ENCODE assay signal across 8 mouse cellular contexts in the genomic region with DNA sequence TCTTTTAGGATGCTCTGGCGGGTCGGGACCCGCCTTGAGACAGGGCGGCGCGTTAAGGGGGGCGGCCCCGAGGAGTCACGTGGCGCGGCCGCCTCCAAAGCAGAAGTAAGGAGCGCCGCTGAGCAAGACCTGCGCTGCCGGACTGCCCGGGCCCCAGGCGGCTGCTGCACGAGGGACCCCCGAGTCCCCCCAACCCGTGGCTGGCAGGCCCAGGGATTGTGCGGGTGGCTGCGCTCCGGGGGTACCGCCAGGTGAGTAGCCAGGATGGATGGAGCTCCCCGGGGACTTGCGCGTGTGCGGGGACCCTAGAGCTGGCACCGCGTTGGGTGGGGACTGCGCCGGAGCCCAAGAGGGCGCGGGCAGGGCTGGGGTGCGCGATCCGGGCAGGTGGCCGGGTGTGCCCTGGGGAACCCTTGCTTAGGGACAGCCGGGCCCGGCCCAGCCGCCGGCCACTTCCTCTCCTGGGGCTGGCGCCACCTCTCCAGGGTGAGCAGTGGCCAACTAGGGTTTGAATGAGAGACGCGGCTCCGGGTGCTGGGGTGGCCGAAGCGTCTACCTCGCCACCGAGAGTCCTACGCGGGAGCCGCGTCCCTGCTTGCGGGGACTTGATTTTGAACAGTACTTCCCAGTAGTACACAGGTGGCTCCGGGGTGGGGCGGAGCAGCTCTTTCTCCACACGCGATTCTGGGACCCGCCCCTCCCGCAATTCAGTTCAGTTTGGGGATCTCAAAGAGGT. TPM values are rescaled to one million over a fixed set of nuclear protein-coding genes. Genes with fewer than 3 reads are reported as not detected.
DNase-seq lines count a peak whose midpoint lies in the region; ATAC-seq and TF ChIP-seq lines count a peak whose summit lies in the region.

A gene (plus strand): TSS at position 113 of the 736 bp plus-strand sequence.

- no peaks in the 10 kb centered on the region for H3K36me3 ChIP-seq in heart, adult 2 months (ENCODE audit: control insufficient read depth, insufficient read depth, low read length)
- no peaks in the 10 kb centered on the region for H3K36me3 ChIP-seq in neural tube, embryonic 13.5 days

- intact Hi-C loops in heart, adult 2 months (cut with DNase I) = loop anchor here (5.0 kb wide), 1 partner anchor 49 kb away; no protein-coding TSS in a partner anchor

- 2% methylated on average over 62 of the region's 62 CpGs for WGBS in cerebellum, adult 2 months
- under 1% methylated on average over 62 of the region's 62 CpGs for WGBS in heart, adult 2 months
- 1% methylated on average over 59 of the region's 62 CpGs for WGBS in lung, adult 2 months
- under 1% methylated on average over 62 of the region's 62 CpGs for WGBS in neural tube, embryonic 13.5 days

- H3K4me3 ChIP-seq in cerebellum, adult 2 months (replicated peaks; ENCODE audit: insufficient read depth, low read depth, low read length) = peak within 1 kb of the TSS; percentile 13
- peak within 1 kb of the TSS; percentile 54 for H3K4me3 ChIP-seq in heart, adult 2 months
- H3K4me3 ChIP-seq in lung, adult 2 months (replicated peaks; ENCODE audit: extremely low read depth, low read depth, low read length) = peak within 1 kb of the TSS; percentile 65
- H3K4me3 ChIP-seq in neural tube, embryonic 13.5 days = peak within 1 kb of the TSS; percentile 49

- H3K27me3 ChIP-seq in cerebellum, adult 2 months (ENCODE audit: control insufficient read depth, insufficient read depth, low read length) = peaks cover 1% of the 10 kb centered on the region; the same call in 1 of the 2 replicates
- peaks cover 3% of the 10 kb centered on the region; the same call in 1 of the 2 replicates for H3K27me3 ChIP-seq in heart, adult 2 months (ENCODE audit: control insufficient read depth, insufficient read depth, low read length)
- peaks cover 31% of the 10 kb centered on the region for H3K27me3 ChIP-seq in neural tube, embryonic 13.5 days

- no peaks in the 10 kb centered on the region for H3K79me2 ChIP-seq in heart, adult 2 months (replicated peaks; ENCODE audit: control insufficient read depth, insufficient read depth, low read length)

- DNase-seq in cerebellum, adult 2 months = no peak
- DNase-seq in cerebellum, postnatal 4 days (ENCODE audit: low spot score in 2 of 2) = no peak
- DNase-seq in heart, adult 2 months = peak; percentile 67 to 77
- peak; percentile 38 for DNase-seq in kidney, adult 11 months
- peak; percentile 35 for DNase-seq in lung, adult 2 months
- peak; percentile 15 to 28 for DNase-seq in thymus, postnatal 10 days (ENCODE audit: low spot score in 2 of 2)

- H3K27ac ChIP-seq in cerebellum, adult 2 months (ENCODE audit: insufficient read depth, low read length) = no peak within 1 kb of the TSS
- H3K27ac ChIP-seq in heart, adult 2 months = peak within 1 kb of the TSS; percentile 63
- H3K27ac ChIP-seq in neural tube, embryonic 13.5 days (replicated peaks) = no peak within 1 kb of the TSS

- H3K9ac ChIP-seq in heart, adult 2 months (ENCODE audit: low read depth, low read length) = peak within 1 kb of the TSS; percentile 81
- H3K9ac ChIP-seq in neural tube, embryonic 13.5 days = peak within 1 kb of the TSS; percentile 67

- peak within 1 kb of the TSS; percentile 97 for H3K4me2 ChIP-seq in neural tube, embryonic 13.5 days

- no peaks in the 10 kb centered on the region; the same call in 1 of the 2 replicates for H3K4me1 ChIP-seq in cerebellum, adult 2 months (ENCODE audit: control insufficient read depth, insufficient read depth, low read length)
- H3K4me1 ChIP-seq in heart, adult 2 months (ENCODE audit: control insufficient read depth, insufficient read depth, low read length) = no peaks in the 10 kb centered on the region
- H3K4me1 ChIP-seq in lung, adult 2 months (ENCODE audit: control insufficient read depth, insufficient read depth, low read length) = 0 out of 2 replicates have a peak, but pooled peaks cover 4% of the 10 kb centered on the region
- peaks cover 15% of the 10 kb centered on the region for H3K4me1 ChIP-seq in neural tube, embryonic 13.5 days (replicated peaks)

- TF ChIP-seq POLR2A in cerebellum, adult 2 months (IDR thresholded peaks at IDR 0.05; ENCODE audit: borderline replicate concordance, insufficient read depth, low read length) = no peak
- no peak for TF ChIP-seq POLR2A in heart, adult 2 months (IDR thresholded peaks at IDR 0.05; ENCODE audit: insufficient read depth, low read depth, low read length)
- TF ChIP-seq POLR2A in lung, adult 2 months (IDR thresholded peaks at IDR 0.05; ENCODE audit: borderline replicate concordance, extremely low read depth, low read depth, low read length) = no peak

- peak; percentile 60 for ATAC-seq in common myeloid progenitor, adult 5-6 weeks (replicated peaks; ENCODE audit: low read depth, poor library complexity, severe bottlenecking)
- peak; percentile 50; the same call in 1 of the 2 replicates for ATAC-seq in neural tube, embryonic 13.5 days (ENCODE audit: low read depth)

- TF ChIP-seq CTCF in cerebellum, adult 2 months (IDR thresholded peaks at IDR 0.05; ENCODE audit: borderline replicate concordance, insufficient read depth, low read depth, low read length) = no peak
- no peak for TF ChIP-seq CTCF in heart, adult 2 months (IDR thresholded peaks at IDR 0.05)
- TF ChIP-seq CTCF in lung, adult 2 months (IDR thresholded peaks at IDR 0.05; ENCODE audit: insufficient read depth, low read length) = no peak

- no peaks in the 10 kb centered on the region for H3K9me3 ChIP-seq in neural tube, embryonic 13.5 days

- no peak for TF ChIP-seq EP300 in heart, adult 2 months (IDR thresholded peaks at IDR 0.05; ENCODE audit: insufficient read depth, low read depth, low read length)

RNA-seq across cellular contexts. Expression of the gene that starts here (rescaled TPM):
- 2.1 and 2.4 TPM in 2 replicates for polyA plus RNA-seq in cerebellum, adult 2 months (2012; rRNA removed)
- total RNA-seq in common myeloid progenitor, adult 5-6 weeks (2017) = 56.3 and 76.7 TPM in 2 replicates
- total RNA-seq in heart, adult 2 months (2021) = 1 to 10 TPM; 5.6 to 5.8 TPM
- polyA plus RNA-seq in heart, adult 2 months (2012; rRNA removed) = 4.5 and 5.4 TPM in 2 replicates
- polyA plus RNA-seq in lung, adult 2 months (2012; rRNA removed) = 9.6 and 11.5 TPM in 2 replicates
- polyA plus RNA-seq in neural tube, embryonic 13.5 days (2015; fragmentation: Nextera tagmentation; extraction: Ambion mirVana) = 1.1 and 2.1 TPM in 2 replicates

Comparison
In these comparisons a context has a peak if more than half of its experiments do, and no peak if none do; other contexts are left out.
1. DNase-seq: peak in heart, adult 2 months (2 of 2), kidney, adult 11 months (single experiment), lung, adult 2 months (single experiment) and thymus, postnatal 10 days (2 of 2); none in cerebellum, adult 2 months (0 of 2) and cerebellum, postnatal 4 days (0 of 2).
2. H3K4me3 ChIP-seq: peak in every context shown above with its lines; median percentile 65 in lung, adult 2 months; 54 in heart, adult 2 months; 49 in neural tube, embryonic 13.5 days; 13 in cerebellum, adult 2 months.